In the genomic region with DNA sequence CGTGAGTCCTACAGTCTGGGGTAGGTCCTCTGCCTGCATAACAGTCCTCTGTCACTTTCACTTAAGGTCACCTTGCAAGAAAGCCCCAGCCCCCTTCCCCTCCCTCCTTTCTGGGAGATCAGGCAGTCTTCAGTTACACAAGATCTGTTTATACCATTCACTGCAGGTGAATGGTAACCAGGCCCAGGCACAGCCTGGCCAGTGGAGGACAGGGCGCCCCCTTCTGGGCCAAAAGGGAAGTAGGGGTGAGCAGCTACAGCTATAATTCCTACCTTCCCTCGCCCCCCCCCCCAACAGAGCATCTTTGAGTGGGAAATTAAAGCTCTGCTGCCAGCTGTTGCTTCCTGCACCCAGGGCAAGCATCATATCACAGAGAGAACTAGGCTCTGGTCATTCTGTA, we compare ENCODE assay signal across 11 mouse cellular contexts. TPM values are rescaled to one million over a fixed set of nuclear protein-coding genes. Genes with fewer than 3 reads are reported as not detected.
DNase-seq lines count a peak whose midpoint lies in the region; ATAC-seq and TF ChIP-seq lines count a peak whose summit lies in the region.
"Had no signal": no experiment of that assay in that cellular context is flagged by ENCODE, and none has a peak within 500 bp of the region (broad histone marks: within the 10 kb centered on the region; RNA-seq: fewer than 3 reads in every experiment).

No protein-coding gene starts in this region.

- dilution Hi-C loops in CH12.LX (cut with MboI; ENCODE audit: extremely low pct_ligation_motif_present, extremely low pct_unique_long_range_greater_than_20kb, low sequenced_read_pairs) = no loop called here

- H3K27ac ChIP-seq in kidney, postnatal 0 days = no peak overlapping the region
- H3K27ac ChIP-seq in CH12.LX (ENCODE audit: insufficient read depth, low read depth) = no peak overlapping the region
- no peak overlapping the region for H3K27ac ChIP-seq in liver, postnatal 0 days (ENCODE audit: low read depth)
- H3K27ac ChIP-seq: hindbrain, embryonic 15.5 days; limb, embryonic 13.5 days; stomach, embryonic 15.5 days had no signal

- TF ChIP-seq RAD21 in CH12.LX (IDR thresholded peaks at IDR 0.05; ENCODE audit: low read depth, low read length) = no peak

- H3K4me1 ChIP-seq in kidney, postnatal 0 days (replicated peaks; ENCODE audit: insufficient read depth, low read length) = no peaks in the 10 kb centered on the region
- H3K4me1 ChIP-seq in CH12.LX (ENCODE audit: control insufficient read depth in 1 of 2, insufficient read depth in 2 of 2) = peaks cover 6 to 16% of the 10 kb centered on the region in 2 experiments
- H3K4me1 ChIP-seq in liver, postnatal 0 days (ENCODE audit: insufficient read depth) = no peaks in the 10 kb centered on the region
- H3K4me1 ChIP-seq: hindbrain, embryonic 15.5 days; stomach, embryonic 15.5 days had no signal

- TF ChIP-seq CTCF in kidney, postnatal 0 days (IDR thresholded peaks at IDR 0.05; ENCODE audit: low read depth) = peak; percentile 49
- TF ChIP-seq CTCF in CH12.LX (conservative IDR thresholded peaks at IDR 0.05 in 1 of 2, IDR thresholded peaks at IDR 0.05 in 1 of 2; ENCODE audit: low read depth in 2 of 2, low read length in 2 of 2) = peak in 1 of 2 experiments; percentile 57; a peak in 2 of 4 replicates
- peak; percentile 54 for TF ChIP-seq CTCF in liver, postnatal 0 days (IDR thresholded peaks at IDR 0.05; ENCODE audit: low read depth)

- no peak for ATAC-seq in kidney, postnatal 0 days (replicated peaks; ENCODE audit: low FRiP score, low read depth)
- no peak for ATAC-seq in liver, postnatal 0 days

- no peaks in the 10 kb centered on the region for H3K79me2 ChIP-seq in CH12.LX (replicated peaks; ENCODE audit: control insufficient read depth, extremely low read depth, insufficient read depth, poor library complexity, severe bottlenecking)

- H3K27me3 ChIP-seq in kidney, postnatal 0 days (ENCODE audit: insufficient read depth, low read length) = no peaks in the 10 kb centered on the region
- peaks cover 3% of the 10 kb centered on the region for H3K27me3 ChIP-seq in CH12.LX (replicated peaks)
- no peaks in the 10 kb centered on the region for H3K27me3 ChIP-seq in liver, postnatal 0 days (ENCODE audit: insufficient read depth, low read length)
- H3K27me3 ChIP-seq: hindbrain, embryonic 15.5 days; limb, embryonic 13.5 days; stomach, embryonic 15.5 days had no signal

- H3K9ac ChIP-seq in kidney, postnatal 0 days (ENCODE audit: low read depth, low read length) = no peak overlapping the region
- H3K9ac ChIP-seq in CH12.LX (ENCODE audit: insufficient read depth, low read depth) = no peak overlapping the region
- H3K9ac ChIP-seq in liver, postnatal 0 days (replicated peaks) = no peak overlapping the region
- H3K9ac ChIP-seq: hindbrain, embryonic 15.5 days; limb, embryonic 13.5 days; stomach, embryonic 15.5 days had no signal

- no peaks in the 10 kb centered on the region for H3K9me3 ChIP-seq in kidney, postnatal 0 days (replicated peaks; ENCODE audit: low read length)
- H3K9me3 ChIP-seq in CH12.LX (replicated peaks; ENCODE audit: low read length) = peaks cover 9% of the 10 kb centered on the region
- H3K9me3 ChIP-seq in liver, postnatal 0 days (ENCODE audit: low read length) = no peaks in the 10 kb centered on the region
- H3K9me3 ChIP-seq: hindbrain, embryonic 15.5 days; limb, embryonic 13.5 days; stomach, embryonic 15.5 days had no signal

- no peak for TF ChIP-seq POLR2A in CH12.LX (IDR thresholded peaks at IDR 0.05; ENCODE audit: low read depth, low read length)

- 67% methylated on average over 3 of the region's 3 CpGs for WGBS in kidney, postnatal 0 days
- 56% methylated on average over 2 of the region's 3 CpGs for WGBS in liver, postnatal 0 days (ENCODE audit: insufficient replicate concordance)

- no peaks in the 10 kb centered on the region for H3K36me3 ChIP-seq in kidney, postnatal 0 days (ENCODE audit: insufficient read depth, low read length)
- H3K36me3 ChIP-seq in CH12.LX (replicated peaks in 1 of 2; ENCODE audit: control insufficient read depth in 1 of 2, insufficient read depth in 1 of 2, low read length in 1 of 2) = no peaks in the 10 kb centered on the region
- no peaks in the 10 kb centered on the region for H3K36me3 ChIP-seq in liver, postnatal 0 days (replicated peaks; ENCODE audit: insufficient read depth, low read length)
- H3K36me3 ChIP-seq: hindbrain, embryonic 15.5 days; limb, embryonic 13.5 days; stomach, embryonic 15.5 days had no signal

- H3K4me2 ChIP-seq in kidney, postnatal 0 days (ENCODE audit: low read length) = no peak overlapping the region
- no peak overlapping the region for H3K4me2 ChIP-seq in CH12.LX (ENCODE audit: insufficient read depth, low read depth, poor library complexity, severe bottlenecking)
- no peak overlapping the region for H3K4me2 ChIP-seq in liver, postnatal 0 days (ENCODE audit: low read depth, low read length)
- H3K4me2 ChIP-seq: hindbrain, embryonic 15.5 days; limb, embryonic 13.5 days; stomach, embryonic 15.5 days had no signal

- DNase-seq in adrenal gland, adult 2 months = peak; percentile 15
- DNase-seq in adrenal gland, adult 8-10 months = no peak
- no peak for DNase-seq in kidney, postnatal 0 days (ENCODE audit: low spot score)
- no peak for DNase-seq in kidney, adult 9 months
- DNase-seq in CH12.LX (ENCODE audit: extremely low read depth) (peak; percentile 27), adipocyte (ENCODE audit: low spot score) (no peak)
- peak; percentile 53 for DNase-seq in liver, postnatal 0 days
- DNase-seq in frontal cortex, postnatal 25 days (ENCODE audit: low spot score in 2 of 2) = no peak

- no peak for TF ChIP-seq EP300 in CH12.LX (IDR thresholded peaks at IDR 0.05; ENCODE audit: low read length)
- no peak for TF ChIP-seq EP300 in liver, postnatal 0 days (IDR thresholded peaks at IDR 0.05; ENCODE audit: low read depth)

- in situ Hi-C loops in CH12.LX (cut with MboI; ENCODE audit: low pct_ligation_motif_present, low pct_unique_long_range_greater_than_20kb, low sequenced_read_pairs) = loop anchor here (10.0 kb wide), 1 partner anchor 372 kb away; no protein-coding TSS in a partner anchor

- no peak overlapping the region for H3K4me3 ChIP-seq in kidney, postnatal 0 days (replicated peaks; ENCODE audit: low read depth, low read length)
- H3K4me3 ChIP-seq in CH12.LX (replicated peaks in 1 of 3; ENCODE audit: low read depth in 2 of 3, low read length in 2 of 3, poor library complexity in 1 of 3) = no peak overlapping the region
- no peak overlapping the region for H3K4me3 ChIP-seq in liver, postnatal 0 days (ENCODE audit: low read depth, low read length)
- H3K4me3 ChIP-seq: hindbrain, embryonic 15.5 days; limb, embryonic 13.5 days; stomach, embryonic 15.5 days had no signal

TF ChIP-seq in CH12.LX, 34 proteins besides CTCF, POLR2A, EP300 and RAD21:
- TF ChIP-seq SIN3A (IDR thresholded peaks at IDR 0.05; ENCODE audit: low read length) (no peak), SMC3 (IDR thresholded peaks at IDR 0.05; ENCODE audit: low read depth, low read length) (peak; percentile 34), CHD2 (IDR thresholded peaks at IDR 0.05; ENCODE audit: low read length) (0 out of 2 replicates have a peak, but pooled peaks have one; percentile 6)
TF ChIP-seq in CH12.LX: peak in this region for 2.

RNA-seq across cellular contexts. Expression of a gene that starts 25.4 kb away (rescaled TPM):
- total RNA-seq in adrenal gland, adult 2 months (2021) = not detected
- 0.10 and 0.11 TPM in 2 replicates for polyA plus RNA-seq in adrenal gland, adult 2 months (2012; rRNA removed)
- total RNA-seq in adrenal gland, adult 8-10 months (2022) = under 1 TPM in 1 of 4 experiments, not detected in 3; 0.75 TPM
- 0.28 TPM in 1 of 2 replicates, not detected in the other for polyA plus RNA-seq in kidney, postnatal 0 days (2015; fragmentation: Nextera tagmentation; extraction: Ambion mirVana)
- total RNA-seq in CH12.LX (2012; rRNA removed) (not detected in 2 replicates), CH12.LX (2014; rRNA removed) (not detected in 2 replicates)
- polyA plus RNA-seq in CH12.LX (2012; ENCODE audit: insufficient read length, low read depth) = not detected in 2 replicates
- polyA plus RNA-seq in liver, postnatal 0 days (2015; fragmentation: Nextera tagmentation; extraction: Ambion mirVana) = 0.12 TPM in 2 replicates

RNA-seq across cellular contexts. Expression of a gene that starts 26.0 kb away (rescaled TPM):
- total RNA-seq in adrenal gland, adult 2 months (2021) = 1 to 10 TPM in 1 of 2 experiments, under 1 TPM in 1; 0.81 to 1.3 TPM
- polyA plus RNA-seq in adrenal gland, adult 2 months (2012; rRNA removed) = 0.51 and 0.61 TPM in 2 replicates
- total RNA-seq in adrenal gland, adult 8-10 months (2022) = 1 to 10 TPM in 2 of 4 experiments, under 1 TPM in 2; 0.58 to 2.2 (median 1.2) TPM
- polyA plus RNA-seq in kidney, postnatal 0 days (2015; fragmentation: Nextera tagmentation; extraction: Ambion mirVana) = 0.13 and 0.17 TPM in 2 replicates
- 0.04 and 0.08 TPM in 2 replicates for total RNA-seq in CH12.LX (2012; rRNA removed)
- total RNA-seq in CH12.LX (2014; rRNA removed) = not detected in 2 replicates
- polyA plus RNA-seq in CH12.LX (2012; ENCODE audit: insufficient read length, low read depth) = 0.11 TPM in 2 replicates
- polyA plus RNA-seq in liver, postnatal 0 days (2015; fragmentation: Nextera tagmentation; extraction: Ambion mirVana) = 3.1 and 3.4 TPM in 2 replicates

Comparison
In these comparisons a context has a peak if more than half of its experiments do, and no peak if none do; other contexts are left out.
1. DNase-seq: peak in adrenal gland, adult 2 months (single experiment), CH12.LX (single experiment) and liver, postnatal 0 days (single experiment); none in adrenal gland, adult 8-10 months (single experiment), kidney, postnatal 0 days (single experiment), kidney, adult 9 months (single experiment), adipocyte (single experiment) and frontal cortex, postnatal 25 days (0 of 2).